Mouse (Mus musculus) forebrain, embryonic 15.5 days (tissue): ENCODE measurements around the gene Mllt6. TPM values are rescaled to one million over a fixed set of nuclear protein-coding genes. Genes with fewer than 3 reads are reported as not detected.

Experiments
- ATAC-seq: fragments of 200-750 bp; cut with Nextera tagmentation; replicated peaks from 2 replicates; pipeline ENCODE4 v1.8.0; 2017; ENCODE audit warnings: mild to moderate bottlenecking, moderate TSS enrichment, moderate library complexity
- H3K27ac ChIP-seq: fragments of 300-500 bp; sonication (generic); replicated peaks from 2 replicates; pipeline ENCODE4 v1.5.1; 2015; ENCODE audit warnings: mild to moderate bottlenecking, inconsistent platforms
- H3K27me3 ChIP-seq: fragments of 300-500 bp; sonication (generic); 2 replicates; pipeline ENCODE4 v1.6.1; 2015; ENCODE audit warnings: inconsistent platforms
- H3K36me3 ChIP-seq: fragments of 300-500 bp; sonication (generic); 2 replicates; pipeline ENCODE4 v1.6.1; 2015; ENCODE audit warnings: mild to moderate bottlenecking, inconsistent platforms
- H3K4me1 ChIP-seq: fragments of 300-500 bp; sonication (generic); 2 replicates; pipeline ENCODE4 v1.6.1; 2015; ENCODE audit warnings: inconsistent platforms
- H3K4me2 ChIP-seq: fragments of 300-500 bp; sonication (generic); replicated peaks from 2 replicates; pipeline ENCODE4 v1.6.1; 2015; ENCODE audit warnings: mild to moderate bottlenecking, inconsistent platforms
- H3K4me3 ChIP-seq: fragments of 300-500 bp; sonication (generic); 2 replicates; pipeline ENCODE4 v1.5.1; 2015; ENCODE audit warnings: mild to moderate bottlenecking, inconsistent platforms
- H3K9ac ChIP-seq: fragments of 300-500 bp; sonication (generic); replicated peaks from 2 replicates; pipeline ENCODE4 v1.6.1; 2015; ENCODE audit warnings: mild to moderate bottlenecking, inconsistent platforms
- H3K9me3 ChIP-seq: fragments of 300-500 bp; sonication (generic); 2 replicates; pipeline ENCODE4 v1.6.1; 2016; ENCODE audit warnings: inconsistent platforms
- WGBS: fragments of 180-500 bp; shearing (Covaris S2); methylation state at CpG from one replicate; pipeline ENCODE4 v1.1.7; 2015; ENCODE audit warnings: mixed read lengths; 5-methylcytosine and 5-hydroxymethylcytosine counted together
- polyA plus RNA-seq: library from polyadenylated mRNA; unstranded; fragments of >200 nt; fragmentation: Nextera tagmentation; extraction: Ambion mirVana; gene quantifications from 2 replicates; pipeline ENCODE4 v1.2.1, GENCODE M21; 2015

Gene Mllt6
- polyA plus RNA-seq, 1 experiment from 2014 or later = 4.7 TPM

DNA sequence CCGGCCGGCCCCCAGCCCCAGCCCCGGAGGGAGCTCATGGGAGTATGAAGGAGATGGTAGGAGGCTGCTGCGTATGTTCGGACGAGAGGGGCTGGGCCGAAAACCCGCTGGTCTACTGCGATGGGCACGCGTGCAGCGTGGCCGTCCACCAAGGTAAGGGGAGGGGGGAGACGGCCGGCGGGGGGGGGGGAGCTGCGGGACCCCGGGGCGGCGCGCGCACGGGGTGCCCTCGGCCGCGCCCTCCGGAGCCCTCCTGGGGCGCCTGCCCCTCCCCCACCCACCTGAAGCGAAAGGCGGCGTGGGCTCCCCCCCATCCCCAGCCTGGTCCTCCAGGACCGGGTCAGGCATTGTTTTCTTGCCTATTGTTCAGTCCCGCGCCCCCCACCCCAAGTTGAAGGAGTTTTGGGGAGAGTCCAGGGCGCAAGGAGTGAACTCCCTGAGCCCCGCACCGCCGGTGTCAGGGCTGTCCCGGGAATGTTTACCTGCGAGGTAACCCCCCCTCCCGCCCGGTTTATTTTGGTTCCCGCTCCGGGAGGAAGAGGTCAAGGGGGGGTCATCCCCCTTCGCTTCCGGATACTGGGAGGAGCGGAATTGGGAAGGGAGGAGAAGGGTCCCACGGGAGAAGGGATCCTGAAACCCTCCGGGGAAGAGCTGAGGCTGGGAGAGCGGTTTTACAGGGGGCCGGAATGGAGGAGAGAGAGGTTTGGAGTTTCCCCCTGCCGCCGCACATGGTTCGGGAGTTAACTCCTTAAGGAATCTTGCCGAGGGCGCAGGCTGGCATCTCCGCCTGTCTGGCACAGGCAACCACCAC, 519 bp downstream of the Mllt6 start:
- Histone ChIP-seq H3K4me2 (peak overlapping the region; percentile 70), H3K27me3 (peaks cover 17% of the 10 kb centered on the region), H3K9ac (peak overlapping the region; percentile 76), H3K27ac (peak overlapping the region; percentile 81), H3K4me3 (peak overlapping the region; percentile 94), H3K9me3 (no peaks in the 10 kb centered on the region), H3K4me1 (peaks cover 51% of the 10 kb centered on the region), H3K36me3 (peaks cover 22% of the 10 kb centered on the region; the same call in 1 of the 2 replicates)
- peak; percentile 29; the same call in 1 of the 2 replicates for ATAC-seq
- 2% methylated on average over 42 of the region's 57 CpGs for WGBS

DNA sequence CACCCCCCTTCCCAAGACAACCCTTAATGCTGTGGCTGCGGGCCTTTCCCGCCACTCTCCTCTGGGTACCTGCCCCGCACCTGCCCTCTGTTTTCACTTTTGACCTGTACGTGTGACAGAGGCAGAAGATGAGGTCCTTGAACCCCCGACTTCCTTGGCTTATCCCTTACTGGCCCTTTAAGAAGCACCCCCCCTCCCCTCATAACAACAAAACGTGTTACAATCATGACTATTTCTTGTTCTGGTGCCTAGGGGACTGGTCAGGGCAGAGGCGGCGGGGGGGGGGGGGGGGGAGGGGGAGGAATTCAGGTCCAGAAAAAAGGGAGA, 1.1 kb downstream of the Mllt6 start:
- H3K4me3 ChIP-seq = peak overlapping the region; percentile 94
- H3K27me3 ChIP-seq = peaks cover 17% of the 10 kb centered on the region
- H3K27ac ChIP-seq = peak overlapping the region; percentile 81
- peaks cover 22% of the 10 kb centered on the region; the same call in 1 of the 2 replicates for H3K36me3 ChIP-seq
- no peaks in the 10 kb centered on the region for H3K9me3 ChIP-seq
- peaks cover 53% of the 10 kb centered on the region for H3K4me1 ChIP-seq
- WGBS = 0% methylated on average over 6 of the region's 8 CpGs
- peak overlapping the region; percentile 70 for H3K4me2 ChIP-seq
- ATAC-seq = no peak
- H3K9ac ChIP-seq = peak overlapping the region; percentile 76

DNA sequence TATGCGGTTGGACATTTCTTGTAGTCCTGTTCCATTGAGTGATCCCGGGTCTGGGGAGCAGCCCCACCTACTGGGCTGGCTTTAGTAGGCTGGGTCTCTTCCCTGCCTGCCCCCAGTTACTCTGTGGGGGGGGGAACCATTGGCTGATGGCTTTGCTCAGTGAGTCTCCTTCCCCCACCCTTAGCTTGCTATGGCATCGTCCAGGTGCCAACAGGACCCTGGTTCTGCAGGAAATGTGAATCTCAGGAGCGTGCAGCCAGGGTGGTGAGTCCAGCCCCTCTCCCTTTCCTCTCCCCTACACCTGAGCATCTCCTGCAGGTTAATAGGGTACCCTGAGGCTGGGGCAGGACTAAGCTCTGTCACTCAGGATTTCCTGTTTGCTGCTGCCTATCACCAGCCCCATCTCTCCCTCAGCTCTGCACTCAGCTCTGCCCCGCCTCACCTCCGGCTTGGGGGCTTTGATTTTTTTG, 1.6 kb downstream of the Mllt6 start:
- no peak overlapping the region for H3K27ac ChIP-seq
- peak overlapping the region; percentile 94 for H3K4me3 ChIP-seq
- 30% methylated on average over 6 of the region's 6 CpGs for WGBS
- peak overlapping the region; percentile 76; the same call in 1 of the 2 replicates for H3K9ac ChIP-seq
- H3K27me3 ChIP-seq = peaks cover 17% of the 10 kb centered on the region
- no peaks in the 10 kb centered on the region for H3K9me3 ChIP-seq
- ATAC-seq = no peak
- H3K36me3 ChIP-seq = peaks cover 22% of the 10 kb centered on the region; the same call in 1 of the 2 replicates
- peaks cover 53% of the 10 kb centered on the region for H3K4me1 ChIP-seq
- peak overlapping the region; percentile 70 for H3K4me2 ChIP-seq

DNA sequence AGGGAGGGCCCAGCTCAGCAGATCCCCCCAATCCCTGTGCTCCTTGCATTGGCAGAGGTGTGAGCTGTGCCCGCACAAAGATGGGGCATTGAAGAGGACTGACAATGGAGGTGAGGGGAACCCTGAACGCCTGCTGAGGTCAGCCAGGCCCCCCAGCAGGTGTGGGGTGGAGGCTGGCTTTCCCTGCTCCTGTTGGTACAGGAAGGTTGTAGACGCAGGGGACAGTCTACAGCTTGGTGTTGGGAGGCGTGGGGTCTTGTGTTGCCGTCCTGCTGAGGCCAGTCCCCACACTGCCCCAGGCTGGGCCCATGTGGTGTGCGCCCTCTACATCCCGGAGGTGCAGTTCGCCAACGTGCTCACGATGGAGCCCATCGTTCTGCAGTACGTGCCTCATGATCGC, 2.2 kb downstream of the Mllt6 start:
- H3K27me3 ChIP-seq = peaks cover 17% of the 10 kb centered on the region
- H3K27ac ChIP-seq = no peak overlapping the region
- no peak overlapping the region for H3K9ac ChIP-seq
- no peaks in the 10 kb centered on the region for H3K9me3 ChIP-seq
- H3K4me2 ChIP-seq = peak overlapping the region; percentile 70; the same call in 1 of the 2 replicates
- no peak overlapping the region for H3K4me3 ChIP-seq
- H3K36me3 ChIP-seq = peaks cover 22% of the 10 kb centered on the region; the same call in 1 of the 2 replicates
- H3K4me1 ChIP-seq = peaks cover 58% of the 10 kb centered on the region
- WGBS = 86% methylated on average over 13 of the region's 13 CpGs
- no peak for ATAC-seq

DNA sequence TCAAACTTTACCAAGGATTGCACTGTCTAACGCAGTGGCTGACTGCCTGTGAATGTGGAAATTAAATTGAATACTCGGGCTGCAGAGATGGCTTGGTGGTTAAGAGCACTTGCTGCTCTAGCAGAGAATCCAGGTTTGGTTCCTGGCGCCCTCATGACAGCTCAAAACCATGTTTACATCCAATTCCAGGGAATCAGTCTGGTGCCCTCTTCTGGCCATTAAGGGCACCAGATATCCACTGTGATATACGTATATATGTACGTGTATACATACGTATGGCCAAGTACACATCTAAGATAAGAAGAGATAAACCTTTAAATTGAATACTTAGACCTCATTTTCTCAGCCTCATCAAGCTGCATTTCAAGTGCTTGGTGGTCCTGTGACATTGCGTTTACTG, 3.0 kb downstream of the Mllt6 start:
- Histone ChIP-seq H3K4me2 (no peak overlapping the region), H3K9ac (no peak overlapping the region), H3K9me3 (no peaks in the 10 kb centered on the region), H3K27me3 (peaks cover 14% of the 10 kb centered on the region), H3K27ac (no peak overlapping the region), H3K4me3 (no peak overlapping the region), H3K36me3 (peaks cover 27% of the 10 kb centered on the region; the same call in 1 of the 2 replicates), H3K4me1 (peaks cover 54% of the 10 kb centered on the region)
- no peak for ATAC-seq
- 92% methylated on average over 7 of the region's 7 CpGs for WGBS

DNA sequence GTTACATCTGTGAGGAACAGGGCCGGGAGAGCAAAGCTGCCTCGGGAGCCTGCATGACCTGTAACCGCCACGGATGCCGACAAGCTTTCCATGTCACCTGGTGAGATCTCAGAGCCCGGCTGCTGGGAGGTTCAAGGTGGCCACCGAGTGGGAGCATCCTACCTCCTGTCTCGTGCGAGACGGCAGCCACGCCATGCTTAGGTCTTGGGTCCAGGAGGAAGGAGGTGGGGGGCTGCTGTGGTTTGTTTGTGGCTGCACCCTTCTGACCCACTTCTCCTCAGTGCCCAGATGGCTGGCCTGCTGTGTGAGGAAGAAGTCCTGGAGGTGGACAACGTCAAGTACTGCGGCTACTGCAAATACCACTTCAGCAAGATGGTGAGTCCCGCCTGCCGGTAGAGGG, 3.6 kb downstream of the Mllt6 start:
- no peak for ATAC-seq
- H3K27me3 ChIP-seq = peaks cover 8% of the 10 kb centered on the region
- no peaks in the 10 kb centered on the region for H3K9me3 ChIP-seq
- 93% methylated on average over 15 of the region's 15 CpGs for WGBS
- no peak overlapping the region for H3K27ac ChIP-seq
- peaks cover 50% of the 10 kb centered on the region for H3K4me1 ChIP-seq
- no peak overlapping the region for H3K4me2 ChIP-seq
- peaks cover 33% of the 10 kb centered on the region; the same call in 1 of the 2 replicates for H3K36me3 ChIP-seq
- H3K4me3 ChIP-seq = no peak overlapping the region
- no peak overlapping the region for H3K9ac ChIP-seq

DNA sequence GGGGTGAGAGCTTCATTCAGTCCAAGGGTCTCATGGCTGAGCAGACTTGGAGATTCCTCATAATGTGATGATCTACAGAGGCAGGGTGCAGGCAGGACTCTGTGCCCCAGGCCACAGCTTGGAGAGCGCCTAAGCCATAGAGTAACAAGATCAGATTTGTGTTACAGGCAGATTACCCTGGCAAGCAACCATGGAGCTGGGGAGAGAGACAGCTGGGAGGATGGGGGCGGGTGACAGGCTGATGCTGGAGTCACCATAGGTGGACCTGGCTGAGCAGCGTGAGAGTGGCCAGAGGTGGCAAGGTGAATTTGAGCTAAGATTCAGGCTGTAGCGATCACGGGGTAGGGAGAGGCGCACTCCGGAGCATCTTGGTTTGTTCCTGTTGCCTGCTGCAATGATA, 4.9 kb downstream of the Mllt6 start:
- H3K4me3 ChIP-seq = no peak overlapping the region
- no peak overlapping the region for H3K9ac ChIP-seq
- H3K27ac ChIP-seq = no peak overlapping the region
- peaks cover 39% of the 10 kb centered on the region for H3K4me1 ChIP-seq
- ATAC-seq = no peak
- H3K4me2 ChIP-seq = no peak overlapping the region
- no peaks in the 10 kb centered on the region for H3K9me3 ChIP-seq
- 89% methylated on average over 7 of the region's 7 CpGs for WGBS
- no peaks in the 10 kb centered on the region for H3K27me3 ChIP-seq
- H3K36me3 ChIP-seq = peaks cover 46% of the 10 kb centered on the region

DNA sequence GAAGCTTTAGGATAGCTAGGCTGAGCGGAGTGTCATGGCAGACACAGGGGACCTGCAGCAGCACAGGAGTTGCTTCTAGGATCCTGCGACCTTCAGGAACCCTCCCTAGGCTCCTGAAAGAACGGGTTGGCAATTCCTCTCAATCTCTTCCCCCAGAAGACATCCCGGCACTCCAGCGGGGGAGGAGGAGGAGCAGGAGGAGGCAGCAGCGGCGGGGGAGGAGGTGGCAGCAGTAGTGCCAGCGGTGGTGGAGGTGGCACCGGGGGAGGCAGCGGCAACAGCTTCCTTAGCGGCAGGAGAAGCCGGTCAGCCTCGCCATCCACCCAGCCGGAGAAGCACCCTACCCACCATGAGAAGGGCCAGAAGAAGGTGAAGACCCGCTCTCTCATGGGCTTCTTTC, 6.1 kb downstream of the Mllt6 start:
- Histone ChIP-seq H3K9me3 (no peaks in the 10 kb centered on the region), H3K9ac (no peak overlapping the region), H3K36me3 (peaks cover 54% of the 10 kb centered on the region), H3K4me3 (no peak overlapping the region), H3K4me2 (no peak overlapping the region; the same call in 1 of the 2 replicates), H3K27me3 (no peaks in the 10 kb centered on the region), H3K4me1 (peaks cover 38% of the 10 kb centered on the region), H3K27ac (peak overlapping the region; percentile 60)
- ATAC-seq = no peak
- 41% methylated on average over 15 of the region's 15 CpGs for WGBS

DNA sequence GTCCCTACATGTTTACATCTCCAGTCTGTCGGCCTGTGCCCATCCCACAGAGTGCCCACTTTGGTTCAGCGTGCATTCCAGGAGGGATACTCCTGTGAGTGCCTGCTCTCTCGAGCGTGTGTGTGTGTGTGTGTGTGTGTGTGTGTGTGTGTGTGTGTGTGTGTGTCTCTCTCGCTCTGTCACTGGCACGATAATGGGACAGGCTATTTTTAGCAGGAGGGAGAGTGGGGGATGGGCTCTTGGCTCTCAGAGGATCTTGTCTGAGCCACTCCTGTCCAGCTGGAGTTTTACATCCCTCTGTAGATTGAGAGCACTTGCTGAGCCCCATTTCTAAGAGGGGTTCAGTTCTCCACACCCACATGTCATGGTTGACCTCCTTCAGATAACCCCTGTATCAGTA, 6.6 kb downstream of the Mllt6 start:
- H3K4me1 ChIP-seq = peaks cover 32% of the 10 kb centered on the region
- WGBS = 20% methylated on average over 6 of the region's 6 CpGs
- H3K27ac ChIP-seq = peak overlapping the region; percentile 60
- H3K4me3 ChIP-seq = no peak overlapping the region
- H3K9me3 ChIP-seq = no peaks in the 10 kb centered on the region
- H3K27me3 ChIP-seq = no peaks in the 10 kb centered on the region
- H3K4me2 ChIP-seq = no peak overlapping the region
- peaks cover 59% of the 10 kb centered on the region for H3K36me3 ChIP-seq
- no peak for ATAC-seq
- no peak overlapping the region for H3K9ac ChIP-seq

DNA sequence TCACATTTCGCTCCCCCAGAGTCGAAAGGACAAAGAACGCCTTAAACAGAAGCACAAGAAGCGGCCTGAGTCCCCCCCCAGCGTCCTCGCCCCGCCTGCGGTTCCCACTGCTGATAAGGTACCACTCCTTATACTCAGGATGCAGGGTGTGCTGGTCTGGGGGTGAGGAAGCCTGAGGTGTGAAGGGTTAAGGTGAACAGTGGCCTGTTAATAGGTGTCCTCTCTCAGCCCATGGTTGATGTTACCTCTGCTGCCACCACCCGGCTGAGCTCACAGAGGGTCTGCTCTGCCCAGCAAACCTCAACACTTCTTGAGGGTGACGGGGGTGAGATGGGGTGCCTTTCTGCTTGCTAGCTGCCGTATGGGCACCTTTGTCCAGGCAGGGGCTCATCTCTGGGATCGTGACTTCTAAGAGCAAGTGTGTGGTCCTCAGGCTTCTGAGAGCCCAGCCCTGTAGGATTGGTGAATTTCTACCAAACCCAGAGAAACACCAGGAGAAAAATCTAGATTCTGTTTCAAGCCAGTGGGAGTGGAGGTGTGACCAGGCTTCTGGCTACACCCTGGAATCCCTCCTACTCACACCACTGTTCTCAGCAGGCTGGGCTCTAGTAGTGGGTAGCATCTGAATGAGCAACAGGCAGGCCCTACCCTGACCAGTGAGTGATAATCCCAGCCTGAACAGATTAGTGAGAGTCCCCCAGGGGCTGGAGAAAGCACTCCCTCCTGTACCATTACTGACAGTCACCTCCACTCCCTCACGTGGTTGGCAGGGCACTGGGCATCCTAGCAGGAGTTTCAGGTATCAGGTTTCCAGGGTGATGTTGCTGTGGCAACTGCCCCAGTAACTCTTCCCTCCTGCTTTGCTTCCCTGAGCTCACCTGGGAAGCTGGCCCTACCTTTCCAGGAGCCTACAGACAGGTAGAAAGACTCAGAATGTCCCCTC, 7.3 kb downstream of the Mllt6 start:
- H3K4me1 ChIP-seq = peaks cover 25% of the 10 kb centered on the region
- H3K27ac ChIP-seq = no peak overlapping the region
- no peaks in the 10 kb centered on the region for H3K9me3 ChIP-seq
- no peaks in the 10 kb centered on the region for H3K27me3 ChIP-seq
- no peak overlapping the region for H3K9ac ChIP-seq
- 63% methylated on average over 13 of the region's 13 CpGs for WGBS
- H3K4me3 ChIP-seq = no peak overlapping the region
- no peak overlapping the region for H3K4me2 ChIP-seq
- H3K36me3 ChIP-seq = peaks cover 62% of the 10 kb centered on the region
- ATAC-seq = no peak

DNA sequence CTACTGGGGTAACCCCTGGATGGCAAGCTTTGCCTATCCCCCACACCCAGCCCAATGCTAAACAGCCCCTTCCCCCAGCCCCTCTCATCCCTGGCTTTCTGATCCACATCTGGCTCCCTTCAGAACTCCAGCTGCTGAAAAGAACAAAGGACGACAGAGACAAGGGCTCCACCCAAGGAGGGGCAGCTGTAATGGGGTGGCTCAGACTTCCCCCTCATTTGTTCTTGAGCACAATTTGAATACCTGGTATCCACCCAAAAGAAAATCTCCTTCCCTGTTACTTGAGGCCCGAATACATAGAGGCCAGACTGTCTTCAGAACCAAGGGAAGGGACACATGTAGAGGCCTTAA, 7.9 kb downstream of the Mllt6 start:
- H3K27ac ChIP-seq = 0 out of 2 replicates have a peak overlapping the region, but pooled peaks have one; percentile 31
- H3K4me2 ChIP-seq = no peak overlapping the region
- H3K9ac ChIP-seq = no peak overlapping the region
- 47% methylated on average over 2 of the region's 2 CpGs for WGBS
- no peaks in the 10 kb centered on the region for H3K9me3 ChIP-seq
- ATAC-seq = no peak
- H3K4me3 ChIP-seq = no peak overlapping the region
- peaks cover 24% of the 10 kb centered on the region for H3K4me1 ChIP-seq
- no peaks in the 10 kb centered on the region for H3K27me3 ChIP-seq
- H3K36me3 ChIP-seq = peaks cover 59% of the 10 kb centered on the region

DNA sequence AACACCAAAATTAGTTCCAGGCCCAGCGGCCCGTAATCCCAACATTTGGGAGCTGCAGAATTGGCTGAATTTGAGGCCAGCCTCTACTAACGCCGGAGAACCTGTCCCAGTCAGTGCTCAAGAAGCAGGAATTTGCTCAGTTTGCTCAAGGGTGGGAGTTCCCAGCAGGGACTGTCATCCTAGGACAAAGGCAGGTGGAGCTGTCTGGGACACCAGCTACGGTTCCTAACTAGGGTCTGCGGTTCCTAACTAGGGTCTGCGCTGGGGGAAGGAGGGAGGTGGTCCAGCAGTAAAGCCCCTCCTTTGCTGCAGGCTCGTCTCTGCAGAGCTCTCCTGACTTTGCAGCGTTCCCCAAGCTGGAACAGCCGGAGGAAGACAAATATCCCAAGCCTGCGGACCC, 9.9 kb downstream of the Mllt6 start:
- Histone ChIP-seq H3K9ac (no peak overlapping the region), H3K4me1 (peaks cover 39% of the 10 kb centered on the region), H3K4me2 (no peak overlapping the region), H3K27ac (no peak overlapping the region), H3K36me3 (peaks cover 54% of the 10 kb centered on the region), H3K9me3 (no peaks in the 10 kb centered on the region), H3K27me3 (no peaks in the 10 kb centered on the region), H3K4me3 (no peak overlapping the region)
- no peak for ATAC-seq
- WGBS = 76% methylated on average over 11 of the region's 11 CpGs
